Mouse (Mus musculus) kidney, postnatal 0 days (tissue): ENCODE data around the gene Limch1. TPM values are rescaled to one million over a fixed set of nuclear protein-coding genes. Genes with fewer than 3 reads are reported as not detected.
A peak's percentile ranks its signal among the peaks of the same experiment; 100 is the strongest.

Source experiments
- ATAC-seq: fragments of 200-750 bp; cut with Nextera tagmentation; replicated peaks from 2 replicates; pipeline ENCODE4 v1.8.0; 2017; ENCODE audit warnings: low read depth, moderate number of reproducible peaks, moderate TSS enrichment, moderate library complexity; ENCODE audit not compliant: low FRiP score
- DNase-seq: peaks from one replicate; pipeline ENCODE4 v3.0.0-alpha.2; 2016; ENCODE audit warnings: low spot score
- H3K27ac ChIP-seq: fragments of 300-500 bp; sonication (generic); 2 replicates; pipeline ENCODE4 v1.5.1; 2014; ENCODE audit warnings: mild to moderate bottlenecking
- H3K27me3 ChIP-seq: fragments of 300-500 bp; sonication (generic); 2 replicates; pipeline ENCODE4 v1.6.1; 2014; ENCODE audit warnings: low read length, mixed read lengths; ENCODE audit not compliant: insufficient read depth
- H3K36me3 ChIP-seq: fragments of 300-500 bp; sonication (generic); 2 replicates; pipeline ENCODE4 v1.6.1; 2014; ENCODE audit warnings: low read length, mixed read lengths; ENCODE audit not compliant: insufficient read depth
- H3K4me1 ChIP-seq: fragments of 300-500 bp; sonication (generic); replicated peaks from 2 replicates; pipeline ENCODE4 v1.6.1; 2014; ENCODE audit warnings: antibody characterized with exemption, low read length, mixed read lengths; ENCODE audit not compliant: insufficient read depth
- H3K4me2 ChIP-seq: fragments of 300-500 bp; sonication (generic); 2 replicates; pipeline ENCODE4 v1.6.1; 2014; ENCODE audit warnings: mild to moderate bottlenecking, low read length, moderate library complexity, mixed read lengths
- H3K4me3 ChIP-seq: fragments of 300-500 bp; sonication (generic); replicated peaks from 2 replicates; pipeline ENCODE4 v1.5.1; 2014; ENCODE audit warnings: low read depth, low read length
- H3K9ac ChIP-seq: fragments of 300-500 bp; sonication (generic); 2 replicates; pipeline ENCODE4 v1.6.1; 2014; ENCODE audit warnings: low read depth, low read length
- H3K9me3 ChIP-seq: fragments of 300-500 bp; sonication (generic); replicated peaks from 2 replicates; pipeline ENCODE4 v1.6.1; 2016; ENCODE audit warnings: low read length, inconsistent platforms, mixed read lengths
- CTCF ChIP-seq: IDR thresholded peaks from 2 replicates; pipeline ENCODE4 v1.5.1; 2016; ENCODE audit warnings: antibody characterized with exemption, low read depth, mild to moderate bottlenecking, moderate library complexity
- WGBS: fragments of 180-500 bp; shearing (Covaris S2); extraction: QIAGEN DNeasy Blood & Tissue Kit; methylation state at CpG from one replicate; pipeline ENCODE4 v1.1.7; 2014; 5-methylcytosine and 5-hydroxymethylcytosine counted together
- polyA plus RNA-seq: library from polyadenylated mRNA; unstranded; fragments of >200 nt; fragmentation: Nextera tagmentation; extraction: Ambion mirVana; gene quantifications from 2 replicates; pipeline ENCODE4 v1.2.1, GENCODE M21; 2015

Gene Limch1
- polyA plus RNA-seq, 1 experiment from 2014 or later: 34.1 TPM

DNA sequence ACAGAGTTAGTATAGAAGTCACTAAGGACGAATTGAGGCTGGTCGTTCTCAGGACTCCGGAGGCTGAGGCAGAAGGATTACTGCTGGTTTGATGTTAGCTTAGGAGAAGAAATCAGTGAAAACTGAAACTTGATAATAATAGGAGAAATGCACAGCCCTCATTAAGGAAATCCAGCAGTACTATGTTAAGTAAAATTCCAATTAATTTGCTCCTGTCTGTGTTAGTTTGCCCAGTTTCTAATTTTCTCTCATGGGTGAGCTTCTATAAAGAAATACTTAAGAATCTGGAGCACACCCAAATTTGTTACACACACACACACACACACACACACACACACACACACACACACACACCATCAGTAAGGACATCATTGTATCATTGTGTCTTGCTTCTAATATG, 69.0 kb downstream of the Limch1 start:
- Histone ChIP-seq H3K4me3 (no peak overlapping the region), H3K27me3 (no peaks in the 10 kb centered on the region), H3K9ac (no peak overlapping the region), H3K4me2 (no peak overlapping the region), H3K36me3 (no peaks in the 10 kb centered on the region), H3K27ac (no peak overlapping the region), H3K9me3 (no peaks in the 10 kb centered on the region), H3K4me1 (no peaks in the 10 kb centered on the region)
- no peak for TF ChIP-seq CTCF
- DNase-seq (no peak), ATAC-seq (no peak)
- 88% methylated on average over 3 of the region's 3 CpGs for whole genome bisulfite sequencing

GRCm38 (mm10) chr5:66815877-66816276, 70.2 kb downstream of the Limch1 start:
- no peaks in the 10 kb centered on the region for H3K9me3 ChIP-seq
- no peaks in the 10 kb centered on the region for H3K27me3 ChIP-seq
- DNase-seq (peak; percentile 11), ATAC-seq (no peak)
- no peak overlapping the region for H3K27ac ChIP-seq
- no peak overlapping the region for H3K9ac ChIP-seq
- no peaks in the 10 kb centered on the region for H3K4me1 ChIP-seq
- H3K36me3 ChIP-seq: no peaks in the 10 kb centered on the region
- H3K4me3 ChIP-seq: no peak overlapping the region
- no peak for TF ChIP-seq CTCF
- WGBS: 34% methylated on average over 6 of the region's 6 CpGs
- no peak overlapping the region for H3K4me2 ChIP-seq

- DNase-seq (no peak), ATAC-seq (no peak)
- Histone ChIP-seq H3K36me3 (no peaks in the 10 kb centered on the region), H3K4me2 (peak overlapping the region; percentile 36), H3K4me3 (no peak overlapping the region), H3K9me3 (no peaks in the 10 kb centered on the region), H3K27ac (no peak overlapping the region), H3K27me3 (no peaks in the 10 kb centered on the region), H3K4me1 (no peaks in the 10 kb centered on the region), H3K9ac (no peak overlapping the region)
- 56% methylated on average over 18 of the region's 18 CpGs for WGBS
- no peak for TF ChIP-seq CTCF
These were observed 71.1 kb downstream of the Limch1 start for GRCm38 (mm10) chr5:66816751-66817150.

- H3K27ac ChIP-seq: no peak overlapping the region
- TF ChIP-seq CTCF: no peak
- H3K27me3 ChIP-seq: no peaks in the 10 kb centered on the region
- no peak overlapping the region for H3K4me2 ChIP-seq
- no peak overlapping the region for H3K9ac ChIP-seq
- no peak for DNase-seq
- no peaks in the 10 kb centered on the region for H3K36me3 ChIP-seq
- 96% methylated on average over 8 of the region's 8 CpGs for WGBS
- H3K4me3 ChIP-seq: no peak overlapping the region
- no peak for ATAC-seq
- no peaks in the 10 kb centered on the region for H3K9me3 ChIP-seq
- H3K4me1 ChIP-seq: no peaks in the 10 kb centered on the region
These were observed 71.7 kb downstream of the Limch1 start for GRCm38 (mm10) chr5:66817184-66817956.

DNA sequence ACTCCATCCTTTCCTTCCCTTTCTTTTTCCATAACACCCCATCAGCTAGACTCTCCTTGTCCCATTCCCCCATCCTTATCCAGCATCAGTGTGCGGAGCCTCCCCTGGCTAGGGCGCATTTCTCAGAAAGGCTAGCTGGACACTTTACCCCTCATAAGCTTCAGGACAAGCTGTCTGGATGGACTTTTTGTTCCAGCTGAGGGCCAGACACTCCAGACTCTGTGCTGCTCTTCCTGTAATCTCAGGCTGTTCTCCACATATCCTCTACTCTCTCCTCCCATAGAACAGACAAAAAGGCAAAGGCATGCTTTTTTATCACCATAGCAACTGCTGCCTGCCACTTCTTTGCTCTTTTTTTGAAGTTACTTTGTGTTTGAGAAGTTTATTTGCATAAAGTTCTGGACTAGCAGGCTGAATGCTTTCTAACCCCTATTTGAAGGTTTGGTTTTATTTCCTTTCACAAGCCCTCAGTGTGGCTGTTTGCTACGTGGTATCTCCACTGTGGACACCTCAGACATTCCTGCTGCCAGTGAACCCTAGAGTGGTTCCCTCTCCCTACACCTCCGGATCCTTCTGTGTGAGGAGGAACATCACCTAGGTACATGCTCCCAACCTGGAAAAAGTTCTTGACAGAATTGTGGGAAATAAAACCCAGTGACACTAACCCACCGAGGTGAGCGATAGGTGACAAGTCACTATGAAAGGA, 77.0 kb downstream of the Limch1 start:
- Histone ChIP-seq H3K4me2 (no peak overlapping the region), H3K36me3 (no peaks in the 10 kb centered on the region), H3K9me3 (no peaks in the 10 kb centered on the region), H3K4me1 (no peaks in the 10 kb centered on the region), H3K4me3 (no peak overlapping the region), H3K27me3 (no peaks in the 10 kb centered on the region), H3K9ac (no peak overlapping the region), H3K27ac (no peak overlapping the region)
- ATAC-seq (no peak), DNase-seq (no peak)
- no peak for TF ChIP-seq CTCF
- 93% methylated on average over 6 of the region's 6 CpGs for WGBS

DNA sequence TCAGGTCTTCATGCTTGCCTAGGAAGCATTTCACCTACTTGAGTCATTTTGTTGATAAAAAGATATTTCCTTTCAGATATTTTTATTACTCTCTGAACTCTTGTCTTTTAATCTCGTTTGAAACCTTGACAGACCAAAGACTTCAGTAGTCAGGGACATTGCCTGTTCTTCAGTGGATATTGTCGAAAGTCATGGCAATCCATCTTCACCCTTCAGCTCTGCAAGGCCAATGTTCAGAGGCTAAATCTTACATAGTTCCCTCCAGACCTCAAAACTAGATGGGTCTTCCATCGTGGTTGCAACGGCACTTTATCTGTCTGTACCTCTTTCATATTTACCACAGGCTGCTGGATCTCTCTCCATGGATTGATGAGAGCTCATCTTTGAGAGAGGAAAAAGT, 80.0 kb downstream of the Limch1 start:
- no peaks in the 10 kb centered on the region for H3K4me1 ChIP-seq
- no peak overlapping the region for H3K9ac ChIP-seq
- H3K4me2 ChIP-seq: no peak overlapping the region
- TF ChIP-seq CTCF: no peak
- WGBS: 83% methylated on average over 4 of the region's 4 CpGs
- no peaks in the 10 kb centered on the region for H3K36me3 ChIP-seq
- no peaks in the 10 kb centered on the region for H3K9me3 ChIP-seq
- no peaks in the 10 kb centered on the region for H3K27me3 ChIP-seq
- no peak overlapping the region for H3K27ac ChIP-seq
- DNase-seq (no peak), ATAC-seq (no peak)
- no peak overlapping the region for H3K4me3 ChIP-seq
